In genomic region chr6:58965071-58965831, GRCm38 (mm10) we compare ENCODE assay signal across 9 mouse cellular contexts. TPM values are rescaled to one million over a fixed set of nuclear protein-coding genes. Genes with fewer than 3 reads are reported as not detected.
DNase-seq lines count a peak whose midpoint lies in the region; ATAC-seq lines count a peak whose summit lies in the region.
"Had no signal": no experiment of that assay in that cellular context is flagged by ENCODE, and none has a peak within 500 bp of the region (broad histone marks: within the 10 kb centered on the region; RNA-seq: fewer than 3 reads in every experiment).

No protein-coding gene starts in this region.

- H3K27me3 ChIP-seq in forebrain, embryonic 14.5 days (replicated peaks; ENCODE audit: control insufficient read depth, insufficient read depth, low read length), result no peaks in the 10 kb centered on the region
- no peaks in the 10 kb centered on the region for H3K27me3 ChIP-seq in forebrain, embryonic 15.5 days
- no peaks in the 10 kb centered on the region for H3K27me3 ChIP-seq in intestine, embryonic 14.5 days (replicated peaks; ENCODE audit: control insufficient read depth, insufficient read depth, low read length)
- H3K27me3 ChIP-seq in stomach, embryonic 14.5 days (ENCODE audit: control insufficient read depth, insufficient read depth, low read length), result no peaks in the 10 kb centered on the region

- no peaks in the 10 kb centered on the region; the same call in 1 of the 2 replicates for H3K4me1 ChIP-seq in forebrain, embryonic 14.5 days (ENCODE audit: control insufficient read depth, insufficient read depth, low read length)
- peaks cover 10% of the 10 kb centered on the region; the same call in 1 of the 2 replicates for H3K4me1 ChIP-seq in forebrain, embryonic 15.5 days
- no peaks in the 10 kb centered on the region for H3K4me1 ChIP-seq in intestine, embryonic 14.5 days (replicated peaks; ENCODE audit: control insufficient read depth, insufficient read depth, low read length)
- no peaks in the 10 kb centered on the region; the same call in 1 of the 2 replicates for H3K4me1 ChIP-seq in stomach, embryonic 14.5 days (ENCODE audit: control insufficient read depth, insufficient read depth, low read length)

- H3K27ac ChIP-seq in forebrain, embryonic 14.5 days (ENCODE audit: low read depth, low read length), result no peak overlapping the region
- no peak overlapping the region for H3K27ac ChIP-seq in forebrain, embryonic 15.5 days (replicated peaks)
- H3K27ac ChIP-seq in intestine, embryonic 14.5 days (ENCODE audit: low read depth), result no peak overlapping the region
- no peak overlapping the region for H3K27ac ChIP-seq in stomach, embryonic 14.5 days (ENCODE audit: low read length)

- peak; percentile 34; the same call in 1 of the 2 replicates for ATAC-seq in forebrain, embryonic 14.5 days
- ATAC-seq in forebrain, embryonic 15.5 days (replicated peaks), result no peak; the same call in 1 of the 2 replicates
- no peak for ATAC-seq in intestine, embryonic 14.5 days (replicated peaks; ENCODE audit: low FRiP score, low TSS enrichment, low read depth)
- peak; percentile 33; the same call in 1 of the 2 replicates for ATAC-seq in stomach, embryonic 14.5 days (ENCODE audit: insufficient number of reproducible peaks, insufficient read depth, low FRiP score, low read depth)

- no peak overlapping the region for H3K4me3 ChIP-seq in forebrain, embryonic 14.5 days (ENCODE audit: low read depth, low read length)
- H3K4me3 ChIP-seq in forebrain, embryonic 15.5 days, result no peak overlapping the region
- H3K4me3 ChIP-seq in intestine, embryonic 14.5 days (ENCODE audit: low read depth, low read length), result no peak overlapping the region
- H3K4me3 ChIP-seq in stomach, embryonic 14.5 days (ENCODE audit: low read depth, low read length), result no peak overlapping the region

- 60% methylated on average over 12 of the region's 12 CpGs for WGBS in forebrain, embryonic 14.5 days
- 54% methylated on average over 12 of the region's 12 CpGs for WGBS in forebrain, embryonic 15.5 days
- WGBS in intestine, embryonic 14.5 days, result 22% methylated on average over 12 of the region's 12 CpGs
- 27% methylated on average over 12 of the region's 12 CpGs for WGBS in stomach, embryonic 14.5 days

- no peak overlapping the region for H3K4me2 ChIP-seq in forebrain, embryonic 14.5 days (ENCODE audit: low read length)
- no peak overlapping the region for H3K4me2 ChIP-seq in forebrain, embryonic 15.5 days (replicated peaks)
- peak overlapping the region; percentile 3; the same call in 1 of the 2 replicates for H3K4me2 ChIP-seq in intestine, embryonic 14.5 days (ENCODE audit: low read length)
- 0 out of 2 replicates have a peak overlapping the region, but pooled peaks have one; percentile 7 for H3K4me2 ChIP-seq in stomach, embryonic 14.5 days (replicated peaks; ENCODE audit: low read depth, low read length)

- no peak overlapping the region for H3K9ac ChIP-seq in forebrain, embryonic 14.5 days (ENCODE audit: low read length)
- H3K9ac ChIP-seq in forebrain, embryonic 15.5 days (replicated peaks), result no peak overlapping the region
- no peak overlapping the region for H3K9ac ChIP-seq in intestine, embryonic 14.5 days (ENCODE audit: low read length)
- no peak overlapping the region for H3K9ac ChIP-seq in stomach, embryonic 14.5 days (replicated peaks; ENCODE audit: low read depth, low read length)

- peak; percentile 4 for DNase-seq in forebrain, embryonic 14.5 days (ENCODE audit: low spot score)
- peak; percentile 2 for DNase-seq in lung, postnatal 10 days
- no peak for DNase-seq in lung, postnatal 4 days
- DNase-seq in intestine, embryonic 14.5 days (ENCODE audit: low spot score), result no peak
- no peak for DNase-seq in adrenal gland, postnatal 14 days
- DNase-seq in heart, adult 11 months, result no peak
- DNase-seq: heart, postnatal 14 days had no signal

- H3K9me3 ChIP-seq in forebrain, embryonic 14.5 days (replicated peaks; ENCODE audit: control insufficient read depth, low read length), result no peaks in the 10 kb centered on the region
- H3K9me3 ChIP-seq in forebrain, embryonic 15.5 days, result no peaks in the 10 kb centered on the region
- H3K9me3 ChIP-seq in intestine, embryonic 14.5 days (ENCODE audit: control insufficient read depth, low read length), result no peaks in the 10 kb centered on the region
- H3K9me3 ChIP-seq in stomach, embryonic 14.5 days (ENCODE audit: control insufficient read depth, low read depth, low read length), result no peaks in the 10 kb centered on the region

- no peaks in the 10 kb centered on the region for H3K36me3 ChIP-seq in forebrain, embryonic 14.5 days (ENCODE audit: control insufficient read depth, insufficient read depth, low read length)
- no peaks in the 10 kb centered on the region for H3K36me3 ChIP-seq in forebrain, embryonic 15.5 days
- no peaks in the 10 kb centered on the region; the same call in 1 of the 2 replicates for H3K36me3 ChIP-seq in intestine, embryonic 14.5 days (ENCODE audit: control insufficient read depth, insufficient read depth, low read length)
- H3K36me3 ChIP-seq in stomach, embryonic 14.5 days (ENCODE audit: control insufficient read depth, insufficient read depth, low read length), result no peaks in the 10 kb centered on the region

RNA-seq across cellular contexts. Expression of gene Nap1l5, which starts 58.4 kb away (rescaled TPM):
- polyA plus RNA-seq in forebrain, embryonic 14.5 days (2014; fragmentation: Nextera tagmentation; extraction: Ambion mirVana), result 70.1 and 106 TPM in 2 replicates
- polyA plus RNA-seq in forebrain, embryonic 15.5 days (2015; fragmentation: Nextera tagmentation; extraction: Ambion mirVana), result 69.4 and 90.4 TPM in 2 replicates
- polyA plus RNA-seq in intestine, embryonic 14.5 days (2014; fragmentation: Nextera tagmentation; extraction: Ambion mirVana), result 11.2 and 11.5 TPM in 2 replicates
- 7.9 and 8.4 TPM in 2 replicates for polyA plus RNA-seq in stomach, embryonic 14.5 days (2014; fragmentation: Nextera tagmentation; extraction: Ambion mirVana)
- total RNA-seq in adrenal gland, postnatal 14 days (2021), result 37.0 and 40.5 TPM in 2 replicates

RNA-seq across cellular contexts. Expression of gene Fam13a, which starts 59.1 kb away (rescaled TPM):
- 6.5 and 8.8 TPM in 2 replicates for polyA plus RNA-seq in forebrain, embryonic 14.5 days (2014; fragmentation: Nextera tagmentation; extraction: Ambion mirVana)
- polyA plus RNA-seq in forebrain, embryonic 15.5 days (2015; fragmentation: Nextera tagmentation; extraction: Ambion mirVana), result 8.3 and 9.0 TPM in 2 replicates
- 9.9 and 13.1 TPM in 2 replicates for polyA plus RNA-seq in intestine, embryonic 14.5 days (2014; fragmentation: Nextera tagmentation; extraction: Ambion mirVana)
- polyA plus RNA-seq in stomach, embryonic 14.5 days (2014; fragmentation: Nextera tagmentation; extraction: Ambion mirVana), result 10.5 and 11.8 TPM in 2 replicates
- 90.8 and 138 TPM in 2 replicates for total RNA-seq in adrenal gland, postnatal 14 days (2021)

Comparison
In these comparisons a context has a peak if more than half of its experiments do, and no peak if none do; other contexts are left out.
1. ATAC-seq: peak in forebrain, embryonic 14.5 days (single experiment) and stomach, embryonic 14.5 days (single experiment); none in forebrain, embryonic 15.5 days (single experiment) and intestine, embryonic 14.5 days (single experiment).
2. DNase-seq: peak in forebrain, embryonic 14.5 days (single experiment) and lung, postnatal 10 days (single experiment); none in lung, postnatal 4 days (0 of 2), intestine, embryonic 14.5 days (single experiment), adrenal gland, postnatal 14 days (single experiment) and heart, adult 11 months (single experiment).
3. H3K4me2 ChIP-seq: peak in intestine, embryonic 14.5 days (single experiment) and stomach, embryonic 14.5 days (single experiment); none in forebrain, embryonic 14.5 days (single experiment) and forebrain, embryonic 15.5 days (single experiment).